Mouse (Mus musculus): ENCODE data around the gene Il25. TPM values are rescaled to one million over a fixed set of nuclear protein-coding genes. Genes with fewer than 3 reads are reported as not detected.
A peak's percentile ranks its signal among the peaks of the same experiment; 100 is the strongest.

The Il25 gene
- total RNA-seq, 2 experiments from 2014 or later: not detected

DNA sequence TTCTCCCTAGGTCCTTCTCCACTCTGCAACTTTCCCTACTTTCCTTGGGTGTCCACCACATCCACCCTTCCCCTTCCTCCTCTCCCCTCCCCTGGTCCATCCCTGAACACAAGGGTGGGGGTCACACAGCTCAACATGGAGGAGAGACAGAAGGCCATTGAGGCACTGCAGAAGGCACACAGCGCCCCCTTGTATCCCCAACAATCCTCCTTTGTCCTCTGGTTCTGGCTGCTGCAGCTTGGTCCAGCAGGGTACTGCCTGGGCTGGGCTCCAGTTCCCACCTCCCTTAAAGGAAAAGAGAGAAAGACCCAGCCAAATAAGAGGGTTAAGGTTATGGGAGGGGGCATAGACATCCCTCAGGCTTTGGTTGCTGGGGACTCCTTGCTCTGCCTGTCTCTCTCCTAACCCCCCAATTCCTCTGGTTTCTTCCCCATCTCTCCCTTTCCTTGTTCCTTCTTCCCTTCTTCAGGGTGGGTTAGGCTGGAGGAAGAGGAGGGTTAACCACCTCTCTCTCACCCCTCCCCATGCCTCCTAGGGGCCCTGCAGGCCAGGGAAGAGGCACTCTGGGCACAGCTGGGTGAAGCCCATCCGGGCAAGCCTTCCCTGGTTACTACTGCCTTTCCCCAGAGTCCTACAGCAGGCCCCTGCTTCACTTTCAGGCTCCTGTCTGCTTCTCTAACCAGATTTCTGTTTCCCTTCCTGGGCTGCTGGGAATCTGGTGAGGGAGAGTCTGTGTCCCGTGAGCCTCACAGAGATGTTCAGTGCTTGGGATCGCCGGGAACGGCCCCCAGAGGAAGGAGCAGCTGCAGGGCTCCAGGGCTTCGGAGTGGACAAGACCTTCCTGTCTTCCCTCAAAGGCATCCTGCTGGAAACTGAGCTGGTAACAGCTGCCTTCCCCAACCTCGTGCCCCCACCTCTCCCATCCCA is 3.7 kb downstream of the Il25 start, which contains the start of gene Cmtm5:
Gene Cmtm5, plus strand, starts transcription at position 358 of the 927 bp plus-strand sequence.
- intact Hi-C loops (cut with DNase I): no loop called here
- H3K27ac ChIP-seq: peak within 1 kb of the TSS; percentile 35; the same call in 1 of the 2 replicates

DNA sequence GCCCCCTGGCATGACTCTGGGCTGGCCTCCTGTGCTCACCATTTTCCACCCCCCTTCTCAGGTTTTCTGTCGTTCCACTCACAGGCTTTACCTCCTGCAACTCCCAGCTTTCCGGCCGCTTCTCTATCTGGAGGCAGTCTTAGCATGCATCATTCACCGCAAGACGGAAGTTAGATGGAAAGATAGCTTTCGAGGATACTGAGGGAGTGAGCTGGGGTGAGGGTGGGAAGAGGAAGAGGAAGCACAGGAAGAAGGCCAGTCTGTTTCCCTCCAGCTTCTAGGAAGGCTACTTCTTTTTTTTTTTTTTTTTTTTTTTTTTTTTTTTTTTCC is 4.3 kb downstream of the Il25 start:
- no peak for DNase-seq
- Histone ChIP-seq H3K4me3 (peak overlapping the region; percentile 26), H3K27ac (peak overlapping the region; percentile 35; the same call in 1 of the 2 replicates)
- intact Hi-C loops (cut with DNase I): no loop called here
- TF ChIP-seq CTCF (IDR thresholded peaks at IDR 0.05): no peak

More for the DNA sequence above, 3.7 kb downstream of the Il25 start, which contains the start of gene Cmtm5:
- peak within 1 kb of the TSS; percentile 26 for H3K4me3 ChIP-seq
- DNase-seq: no peak
- TF ChIP-seq CTCF (IDR thresholded peaks at IDR 0.05): no peak

DNA sequence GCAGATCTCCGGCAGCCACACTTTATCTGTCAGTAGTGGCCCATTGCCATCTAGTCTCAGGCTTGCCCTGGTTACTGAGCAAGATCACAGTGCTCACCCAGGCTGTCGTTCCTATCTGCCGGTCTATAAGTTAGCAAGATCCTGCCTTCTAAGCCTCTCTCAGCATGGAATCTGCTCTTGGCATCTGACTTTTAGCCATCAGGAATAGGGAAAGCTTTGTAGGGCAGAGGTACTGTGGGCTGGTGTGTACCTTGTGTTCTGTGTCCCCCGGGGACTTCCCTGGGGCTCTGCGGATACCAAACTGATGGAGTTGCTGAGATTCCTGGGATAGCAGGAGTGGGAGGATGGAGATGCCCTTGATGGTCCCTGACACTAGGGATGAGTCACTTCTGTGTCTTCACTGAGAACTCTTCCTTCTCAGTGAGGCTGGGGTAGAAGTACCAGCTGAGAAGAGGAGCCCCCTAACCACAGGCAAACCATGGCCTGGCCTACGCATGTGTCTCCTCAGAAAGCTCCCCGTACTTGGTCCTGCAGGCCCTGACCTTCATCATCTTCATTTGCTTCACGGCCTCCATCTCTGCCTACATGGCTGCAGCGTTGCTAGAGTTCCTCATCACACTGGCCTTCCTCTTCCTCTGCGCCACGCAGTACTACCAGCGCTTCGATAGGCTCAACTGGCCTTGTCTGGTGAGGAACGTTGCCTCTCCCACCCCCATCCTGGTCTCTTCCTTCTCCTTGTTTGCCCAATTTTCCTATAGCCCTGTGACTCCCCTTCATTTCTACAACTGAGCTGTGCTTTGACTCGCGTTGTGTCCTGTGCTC is 5.1 kb downstream of the Il25 start:
- no peak for DNase-seq
- intact Hi-C loops (cut with DNase I): loop anchor here (2.0 kb wide), 1 partner anchor 93 kb away; no protein-coding TSS in a partner anchor
- Histone ChIP-seq H3K4me3 (no peak overlapping the region), H3K27ac (no peak overlapping the region)
- TF ChIP-seq CTCF (IDR thresholded peaks at IDR 0.05): no peak

DNA sequence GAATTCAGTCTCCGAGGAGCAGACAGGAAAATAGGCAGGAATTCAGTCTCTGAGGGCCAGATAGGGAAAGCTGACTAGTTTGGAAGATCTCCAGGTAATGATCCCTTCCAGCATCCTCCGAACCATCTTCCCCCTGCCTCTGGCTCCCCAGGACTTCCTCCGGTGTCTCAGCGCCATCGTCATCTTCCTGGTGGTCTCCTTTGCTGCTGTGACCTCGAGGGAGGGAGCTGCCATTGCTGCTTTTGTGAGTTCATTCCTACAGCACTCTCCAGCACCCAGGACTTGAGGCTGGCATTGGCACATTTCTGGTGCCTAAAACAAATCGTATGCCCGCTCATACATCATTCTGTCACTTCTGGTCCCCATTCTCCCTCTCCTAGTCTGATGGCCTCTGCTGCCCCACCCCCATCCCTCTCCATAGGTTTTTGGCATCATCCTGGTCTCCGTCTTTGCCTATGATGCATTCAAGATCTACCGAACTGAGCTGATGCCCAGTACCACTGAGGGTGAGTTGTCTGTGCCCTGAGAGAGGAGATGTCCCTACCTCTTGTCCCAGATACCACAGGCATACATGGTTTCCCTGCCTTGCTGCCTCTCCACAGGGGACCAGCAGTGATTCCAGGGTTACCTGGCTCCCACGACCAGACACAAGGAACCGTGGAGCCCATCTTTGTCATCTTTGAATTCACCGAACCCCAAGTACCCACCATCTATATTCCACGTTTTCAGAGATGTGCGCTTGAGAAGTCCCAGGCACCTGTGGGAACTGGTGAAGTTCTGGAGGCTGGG is 6.1 kb downstream of the Il25 start:
- no peak for TF ChIP-seq CTCF (IDR thresholded peaks at IDR 0.05)
- intact Hi-C loops (cut with DNase I): loop anchor here (1.0 to 2.0 kb wide), 2 partner anchors 38 to 94 kb away; no protein-coding TSS in a partner anchor
- DNase-seq: no peak
- Histone ChIP-seq H3K27ac (no peak overlapping the region), H3K4me3 (no peak overlapping the region)

DNA sequence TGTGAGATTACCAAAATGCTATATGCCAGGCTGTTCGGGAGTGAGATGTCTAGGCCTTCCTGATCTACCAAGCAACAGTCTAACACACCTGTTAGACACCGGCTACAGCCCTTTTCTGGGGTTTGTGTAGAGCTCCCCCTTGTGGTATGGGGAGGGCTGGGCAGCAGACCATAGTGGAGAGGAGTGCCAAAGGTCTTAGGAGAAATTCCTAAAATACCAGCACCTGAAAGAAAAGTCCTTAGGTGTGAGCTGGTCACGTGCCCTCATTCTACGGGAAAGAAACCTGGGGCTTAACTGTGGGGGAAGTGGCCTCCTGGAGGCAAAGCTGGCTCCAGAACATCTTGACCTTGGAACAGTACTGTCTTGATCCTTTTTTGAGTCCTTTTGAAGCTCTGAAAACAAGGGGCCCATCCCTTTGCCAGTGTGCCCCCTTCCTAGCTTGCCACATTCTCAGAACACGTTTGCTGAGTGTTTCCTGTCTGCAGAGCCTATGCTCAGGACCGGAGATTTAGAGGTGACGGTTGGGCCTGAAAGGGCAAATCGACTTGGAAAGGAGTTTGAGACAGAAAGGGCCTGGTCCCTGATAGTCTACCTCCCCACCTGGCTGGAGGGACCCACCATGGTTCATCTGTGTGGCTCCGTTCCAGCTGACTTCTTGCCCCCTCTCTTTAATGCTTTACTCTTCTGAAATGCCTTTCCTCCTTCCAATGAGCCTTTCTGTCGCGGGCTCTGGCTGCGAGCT is 7.1 kb downstream of the Il25 start:
- no peak overlapping the region for H3K4me3 ChIP-seq
- peak; percentile 67 for DNase-seq
- no peak overlapping the region for H3K27ac ChIP-seq
- peak; percentile 95 for TF ChIP-seq CTCF (IDR thresholded peaks at IDR 0.05)
- intact Hi-C loops (cut with DNase I): loop anchor here (1.0 to 2.0 kb wide), 2 partner anchors 39 to 95 kb away; no protein-coding TSS in a partner anchor

DNA sequence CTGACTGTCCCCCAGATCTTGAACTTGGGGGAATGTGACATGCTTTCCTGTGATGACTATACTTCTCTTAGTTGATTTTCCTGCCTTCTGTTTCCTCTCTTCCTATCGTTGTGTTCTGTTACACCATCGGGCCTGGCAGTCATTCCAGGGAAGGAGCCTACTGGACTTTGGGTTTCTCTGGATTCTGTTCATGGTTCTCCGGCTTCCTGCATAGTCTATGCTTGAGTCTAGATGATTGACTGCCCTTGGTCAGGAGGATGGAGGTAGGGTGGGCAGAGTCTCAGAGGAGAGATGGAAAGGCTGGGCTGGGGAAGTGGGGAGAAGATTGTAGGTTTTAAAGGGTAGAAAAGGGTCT is 7.7 kb downstream of the Il25 start:
- H3K27ac ChIP-seq: no peak overlapping the region
- no peak for DNase-seq

DNA sequence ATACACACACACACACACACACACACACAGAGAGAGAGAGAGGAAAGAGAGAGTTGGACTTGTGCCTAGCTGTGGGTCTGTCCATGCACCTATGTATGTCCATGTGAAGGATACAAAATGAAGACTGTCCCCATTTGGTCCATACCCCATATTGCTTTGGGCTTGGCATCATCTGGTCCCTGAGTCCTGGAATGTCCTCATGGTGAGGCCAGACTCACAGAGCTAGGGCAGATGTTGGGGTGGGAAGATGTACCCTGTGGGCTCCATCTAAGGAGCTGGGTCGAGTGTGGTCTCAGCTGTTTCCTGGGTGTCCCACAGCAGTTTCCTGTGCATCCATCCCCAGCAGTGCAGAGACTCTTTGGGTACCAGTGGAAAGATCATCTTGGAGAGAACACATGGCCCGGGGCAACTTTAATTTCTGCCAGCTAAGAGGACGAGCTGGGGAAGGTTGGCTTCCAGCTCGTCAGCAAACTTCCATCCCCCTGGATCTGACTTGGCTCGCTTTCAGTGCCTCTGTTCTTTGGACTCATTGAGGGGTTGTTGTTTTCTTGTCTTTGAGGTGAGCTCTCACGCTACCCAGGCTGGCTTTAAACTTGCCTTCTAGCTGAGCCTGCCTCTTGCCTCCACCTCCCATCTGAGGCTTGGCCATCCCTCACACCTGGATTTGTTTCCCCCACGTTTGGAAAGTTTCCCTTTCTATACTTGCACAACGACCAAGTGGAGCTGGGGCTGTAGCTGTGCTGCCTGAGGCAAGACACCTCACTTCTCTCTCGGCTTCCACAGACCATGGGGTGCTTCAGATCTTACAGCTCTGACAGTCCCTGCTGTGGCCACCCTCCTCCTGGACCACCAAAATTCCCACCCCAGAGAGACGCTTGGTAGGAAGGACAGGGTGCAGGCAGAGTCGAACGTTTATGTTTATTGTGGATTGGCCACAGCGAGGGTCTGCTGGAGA is 8.8 kb downstream of the Il25 start:
- DNase-seq: no peak
- no peak overlapping the region for H3K27ac ChIP-seq
- no peak for TF ChIP-seq CTCF (IDR thresholded peaks at IDR 0.05)
- intact Hi-C loops (cut with DNase I): no loop called here
- no peak overlapping the region for H3K4me3 ChIP-seq

More for the DNA sequence above, 7.7 kb downstream of the Il25 start:
- TF ChIP-seq CTCF (IDR thresholded peaks at IDR 0.05): no peak
- no peak overlapping the region for H3K4me3 ChIP-seq
- intact Hi-C loops (cut with DNase I): no loop called here

DNA sequence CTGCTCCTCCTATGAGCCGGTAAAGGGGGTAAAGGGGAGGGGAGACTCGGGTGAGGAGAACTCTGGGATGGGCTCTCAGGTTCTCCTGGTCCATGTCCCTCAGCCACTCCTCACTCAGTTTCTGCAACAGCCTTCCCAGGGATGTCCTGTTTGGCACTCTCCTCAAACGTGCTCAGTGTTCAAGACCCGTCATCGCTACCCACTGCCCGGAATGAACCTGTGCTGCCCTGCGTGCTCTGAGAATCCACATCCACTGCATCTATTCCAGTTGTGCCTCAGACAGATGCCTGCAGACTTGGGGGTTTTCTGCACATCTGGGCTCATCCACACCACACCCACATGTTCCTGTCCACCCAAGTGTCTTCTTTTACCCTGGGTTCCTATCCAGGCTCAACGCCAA is 10.0 kb downstream of the Il25 start:
- DNase-seq: no peak
- intact Hi-C loops (cut with DNase I): no loop called here
- no peak for TF ChIP-seq CTCF (IDR thresholded peaks at IDR 0.05)
- Histone ChIP-seq H3K27ac (no peak overlapping the region), H3K4me3 (no peak overlapping the region)

DNA sequence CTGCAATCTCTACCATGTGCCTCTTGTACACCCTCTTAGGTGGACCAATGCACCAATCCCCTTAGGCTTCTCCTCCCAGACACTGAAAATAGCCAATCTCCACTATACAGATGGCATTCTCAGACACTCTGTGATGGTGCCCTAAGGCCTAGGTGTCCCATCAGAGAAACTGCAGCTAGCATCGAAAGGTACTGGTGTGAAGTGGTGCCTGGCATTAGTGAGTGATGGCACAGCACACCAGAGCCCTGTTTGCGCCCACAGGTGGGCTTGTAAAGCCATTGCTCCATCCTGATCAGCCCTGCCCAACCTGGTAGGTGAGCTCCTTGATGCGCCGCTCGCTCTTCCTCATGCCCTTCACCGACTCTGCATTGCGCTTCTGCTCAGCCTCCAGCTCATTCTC is 11.5 kb downstream of the Il25 start:
- no peak for TF ChIP-seq CTCF (IDR thresholded peaks at IDR 0.05)
- H3K4me3 ChIP-seq: no peak overlapping the region
- intact Hi-C loops (cut with DNase I): no loop called here
- no peak overlapping the region for H3K27ac ChIP-seq
- DNase-seq: no peak

DNA sequence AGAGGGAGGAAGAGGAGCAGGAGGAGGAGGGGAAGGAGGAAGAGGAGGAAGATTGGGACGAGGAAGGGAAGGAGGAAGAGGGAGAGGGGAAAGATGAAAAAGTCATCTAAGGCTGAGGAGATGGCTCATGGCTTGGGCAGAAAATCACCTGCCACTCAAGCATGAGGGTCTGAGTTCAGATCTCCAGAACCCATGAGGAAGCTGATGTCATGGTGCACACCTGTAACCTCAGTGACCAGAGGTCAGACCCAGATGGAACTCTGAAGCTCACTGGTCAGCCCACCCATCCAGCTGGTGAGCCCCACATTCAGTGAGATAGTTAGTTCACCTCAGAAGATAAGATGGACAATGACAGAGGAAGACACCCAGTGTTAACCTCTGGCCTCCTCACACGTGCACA is 12.4 kb downstream of the Il25 start:
- intact Hi-C loops (cut with DNase I): no loop called here
- Histone ChIP-seq H3K27ac (no peak overlapping the region), H3K4me3 (no peak overlapping the region)
- TF ChIP-seq CTCF (IDR thresholded peaks at IDR 0.05): no peak
- no peak for DNase-seq

Data from gastrocnemius, adult 2 months (tissue).